Mouse (Mus musculus): ENCODE measurements at regions not wholly inside any gene's neighbourhood (a gene's known extent, or its start where the extent isn't known, plus 50 kb on each side); places are given as distances from the start of the nearest gene placed in this dataset.

DNA sequence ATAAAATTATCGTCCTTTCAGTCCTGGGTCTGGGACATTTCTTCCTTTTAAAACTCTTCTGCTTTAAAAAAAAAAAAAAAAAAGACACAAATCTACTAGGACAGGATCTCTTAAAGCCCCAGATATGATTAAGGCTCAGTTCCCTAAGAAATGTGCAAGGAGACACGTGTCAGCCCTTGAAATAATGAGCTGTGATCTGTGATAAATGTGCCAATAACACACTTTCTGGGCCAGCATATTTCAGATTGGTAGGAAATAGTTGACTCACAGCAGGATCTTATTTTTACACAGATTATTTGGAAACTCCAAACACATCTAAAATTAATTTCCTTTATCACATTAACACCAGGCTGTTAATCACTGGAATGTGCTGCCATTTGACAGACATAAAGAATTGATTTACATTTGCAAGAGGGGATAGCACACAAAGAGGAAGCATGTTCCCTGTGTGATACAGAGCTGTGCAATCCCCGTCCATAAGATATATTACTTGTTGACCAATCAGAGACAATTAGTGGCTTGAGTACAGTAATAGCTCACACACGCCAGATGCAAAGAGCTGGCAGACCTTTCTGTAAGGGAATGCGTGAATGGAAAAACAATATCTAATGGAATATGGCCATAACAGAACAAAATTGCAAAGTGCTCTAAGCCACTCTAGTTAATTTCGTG is 263.7 kb downstream of the Pax3 start:
- DNase-seq: no peak

GRCm38 (mm10) chr1:77932226-77932625 is 264.7 kb downstream of the Pax3 start:
- no peak for DNase-seq

GRCm38 (mm10) chr1:77930661-77931060 is 266.3 kb downstream of the Pax3 start:
- DNase-seq: no peak

GRCm38 (mm10) chr1:77929552-77929951 is 267.4 kb downstream of the Pax3 start:
- no peak for DNase-seq

DNA sequence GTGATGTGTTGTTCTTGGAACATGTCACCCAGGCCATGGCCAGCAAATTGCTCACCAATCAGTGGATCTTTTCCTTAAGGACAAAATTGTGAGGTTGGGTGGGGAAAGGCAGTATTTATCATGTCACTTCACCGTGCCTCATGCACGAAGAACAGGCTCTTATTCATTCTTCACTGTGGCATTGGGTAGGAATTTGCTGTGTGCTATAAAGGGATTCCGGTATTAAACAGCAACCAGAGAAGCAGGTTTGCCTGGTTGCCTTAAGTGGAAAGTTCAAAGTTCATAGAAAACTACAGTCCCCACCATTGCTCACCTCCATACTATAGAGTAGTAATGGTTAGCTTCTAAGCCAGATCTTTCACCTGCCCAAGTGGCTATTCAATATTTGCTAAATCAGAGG is 270.8 kb downstream of the Pax3 start:
- DNase-seq: no peak

DNA sequence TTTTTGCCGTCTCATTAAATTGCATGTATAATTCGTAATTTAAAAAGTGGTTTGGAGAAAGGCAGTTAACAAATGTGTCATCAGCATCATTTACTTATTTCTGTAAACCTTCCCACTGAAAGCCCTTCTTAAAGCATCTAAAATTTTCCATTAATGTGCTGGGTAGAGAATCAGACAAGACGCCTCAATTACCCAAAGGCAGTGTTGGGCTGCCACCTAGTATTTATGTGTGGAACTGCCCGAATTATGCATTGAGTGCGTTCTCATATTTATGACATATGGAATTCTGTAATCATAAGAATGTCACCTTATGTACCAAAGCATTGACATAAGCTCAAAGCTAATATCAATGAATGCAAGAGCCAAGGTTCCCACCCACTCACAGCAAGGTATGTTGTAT is 300.7 kb downstream of the Pax3 start:
- DNase-seq: peak; percentile 5 to 31

- DNase-seq: no peak
Observed at GRCm38 (mm10) chr1:77879026-77879425, 317.9 kb downstream of the Pax3 start.

DNA sequence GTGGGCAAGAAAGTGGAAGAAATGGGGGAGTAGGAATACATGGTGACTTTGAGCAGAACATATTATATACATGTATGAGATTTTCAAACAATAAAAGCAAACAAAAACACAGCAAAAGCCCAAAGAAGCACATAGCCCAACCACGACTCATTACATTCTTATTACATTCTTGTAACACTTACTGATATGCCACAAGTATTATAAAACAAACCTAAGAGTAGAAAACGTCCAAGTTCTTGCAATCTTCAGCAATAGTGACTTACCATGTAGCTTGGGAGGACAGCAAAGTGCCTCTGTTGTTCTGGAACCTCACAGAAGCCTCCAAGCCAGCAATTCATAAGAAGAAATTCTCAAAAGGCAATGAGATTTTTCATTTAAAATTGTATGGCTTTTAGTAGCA is 326.8 kb downstream of the Pax3 start:
- DNase-seq: no peak

DNA sequence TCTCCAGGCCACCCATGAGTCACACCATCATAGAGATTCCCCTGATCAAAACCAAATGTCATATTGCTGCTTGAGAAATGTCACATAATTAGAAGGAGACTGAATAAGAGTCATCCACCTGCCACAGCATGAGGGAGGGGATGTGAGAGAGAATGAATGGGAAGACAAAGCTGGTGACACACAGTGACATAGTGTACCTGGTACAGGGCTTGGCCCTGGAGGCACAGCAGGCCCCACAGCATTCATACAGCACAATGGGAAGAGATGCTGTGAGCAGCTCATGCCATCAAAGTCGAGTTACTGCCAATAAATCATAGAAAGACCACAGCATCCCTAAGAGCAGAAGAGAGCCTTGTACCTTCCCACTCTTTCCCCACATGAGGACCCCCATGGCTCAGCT is 327.8 kb downstream of the Pax3 start:
- no peak for DNase-seq

DNA sequence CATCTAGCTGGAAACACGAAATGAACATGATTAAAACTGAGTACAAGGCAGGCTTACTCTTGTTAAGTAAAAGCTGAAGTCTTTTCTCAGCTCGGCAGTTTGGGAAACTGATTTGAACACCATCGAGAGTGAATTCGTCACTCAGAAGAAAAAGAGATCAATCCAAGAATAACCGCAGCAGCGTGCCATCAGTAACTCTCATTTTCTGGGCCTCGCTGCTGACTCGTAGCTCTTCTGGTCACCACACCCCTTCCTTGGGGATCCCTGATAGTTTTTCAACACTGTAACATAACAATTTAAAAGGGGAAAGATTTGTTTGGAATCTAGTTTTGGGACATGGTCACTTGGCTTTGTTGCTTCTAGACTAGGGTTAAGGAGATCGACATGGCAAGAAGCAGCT is 337.0 kb downstream of the Pax3 start:
- no peak for DNase-seq

DNA sequence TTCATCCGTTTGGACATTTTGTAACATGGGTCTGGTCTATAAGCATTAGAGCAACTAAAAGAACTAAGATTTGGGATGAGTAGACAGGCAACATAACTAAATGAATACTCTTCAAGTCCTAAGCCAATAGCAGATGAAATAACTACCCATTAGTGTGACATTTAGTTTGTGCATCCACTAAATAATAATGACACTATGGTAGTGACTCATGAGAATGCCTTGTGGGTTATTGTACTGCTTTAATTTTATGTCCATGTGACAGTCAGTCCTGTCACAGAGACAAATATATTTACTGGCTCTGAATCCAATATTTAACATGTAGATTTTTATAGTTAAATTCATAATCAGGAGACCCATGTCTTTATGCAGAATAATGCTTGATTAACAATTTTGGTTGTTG is 339.5 kb upstream of the Epha4 start:
- DNase-seq: no peak

GRCm38 (mm10) chr1:77847766-77848615 is 333.1 kb upstream of the Epha4 start:
- DNase-seq: no peak

GRCm38 (mm10) chr1:77846039-77846727 is 331.3 kb upstream of the Epha4 start:
- DNase-seq: peak; percentile 34 to 43

GRCm38 (mm10) chr1:77840672-77841071 is 325.8 kb upstream of the Epha4 start:
- no peak for DNase-seq

DNA sequence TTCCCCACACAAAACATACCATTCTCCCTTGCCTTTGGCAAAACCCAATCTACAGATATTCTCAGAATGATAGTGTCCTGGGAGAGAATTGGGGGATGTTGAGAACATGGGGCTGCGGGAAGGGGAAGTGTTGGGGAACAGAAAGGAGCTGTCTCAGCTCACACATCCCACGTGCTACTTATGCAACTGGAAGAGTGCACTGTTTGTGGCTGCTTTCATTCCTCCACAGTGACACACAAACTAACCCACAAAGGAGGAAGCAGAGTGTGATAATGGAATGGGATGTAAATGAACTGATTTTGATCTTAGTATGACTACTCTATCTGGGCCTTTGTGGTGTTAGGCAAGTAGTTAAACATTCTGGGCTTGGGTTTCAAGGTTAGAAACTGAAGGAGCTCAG is 317.3 kb upstream of the Epha4 start:
- no peak for DNase-seq

DNA sequence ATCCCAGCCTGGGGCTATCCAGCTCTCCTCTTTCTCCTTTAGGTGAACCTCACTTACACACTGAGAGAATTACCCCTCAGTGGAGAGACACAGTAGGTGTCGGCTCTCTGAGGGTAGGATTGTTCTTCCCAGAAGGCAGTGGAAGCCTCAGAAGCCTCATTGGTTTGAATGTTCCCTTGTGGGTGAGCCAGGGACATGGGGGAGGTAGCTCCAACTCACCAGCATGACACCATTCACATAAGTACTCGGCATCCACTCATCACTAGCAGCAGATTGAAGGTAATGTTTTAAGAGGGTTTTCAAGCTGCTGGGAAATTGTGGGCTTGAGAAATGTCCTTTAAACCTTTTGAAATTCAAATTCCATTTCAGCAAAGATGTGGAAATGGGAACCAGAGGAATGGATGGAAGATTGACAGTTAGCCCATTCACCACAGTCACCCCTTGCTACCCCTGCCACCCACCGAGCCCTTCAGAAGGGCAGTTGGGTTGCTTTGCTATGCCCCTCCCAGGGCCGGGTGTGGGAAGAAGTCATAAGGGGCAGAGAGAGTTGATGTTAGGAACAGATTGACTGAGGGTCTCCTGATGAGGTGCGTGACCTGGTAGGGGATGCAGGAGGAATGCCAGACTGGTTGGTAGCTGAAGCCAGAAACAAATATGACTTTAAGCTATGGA is 310.0 kb upstream of the Epha4 start:
- DNase-seq: no peak

GRCm38 (mm10) chr1:77823801-77824687 is 309.2 kb upstream of the Epha4 start:
- DNase-seq: peak; percentile 4 to 9

DNA sequence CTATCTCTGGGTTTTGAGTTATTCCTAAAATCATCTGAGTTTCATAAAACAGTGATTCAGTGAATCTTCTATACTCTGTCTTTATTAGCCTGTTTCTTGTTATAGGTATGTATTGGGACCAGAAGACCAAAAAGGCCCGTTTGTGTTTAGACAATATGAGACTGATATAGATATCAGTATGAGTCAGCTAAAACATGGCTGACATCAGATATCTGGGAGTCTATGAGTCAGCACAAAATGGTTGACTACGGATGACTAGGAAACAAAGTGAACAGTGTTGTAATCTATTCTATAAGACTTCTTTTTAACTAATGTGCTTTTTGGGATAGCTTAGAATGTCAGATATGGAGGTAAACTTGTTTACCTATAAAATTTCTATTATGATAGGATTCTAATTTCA is 305.2 kb upstream of the Epha4 start:
- DNase-seq: no peak

GRCm38 (mm10) chr1:77815451-77815850 is 300.6 kb upstream of the Epha4 start:
- DNase-seq: no peak

GRCm38 (mm10) chr1:77811573-77811972 is 296.7 kb upstream of the Epha4 start:
- DNase-seq: no peak

- DNase-seq: no peak
Observed at GRCm38 (mm10) chr1:77790974-77791373, 276.1 kb upstream of the Epha4 start.

DNA sequence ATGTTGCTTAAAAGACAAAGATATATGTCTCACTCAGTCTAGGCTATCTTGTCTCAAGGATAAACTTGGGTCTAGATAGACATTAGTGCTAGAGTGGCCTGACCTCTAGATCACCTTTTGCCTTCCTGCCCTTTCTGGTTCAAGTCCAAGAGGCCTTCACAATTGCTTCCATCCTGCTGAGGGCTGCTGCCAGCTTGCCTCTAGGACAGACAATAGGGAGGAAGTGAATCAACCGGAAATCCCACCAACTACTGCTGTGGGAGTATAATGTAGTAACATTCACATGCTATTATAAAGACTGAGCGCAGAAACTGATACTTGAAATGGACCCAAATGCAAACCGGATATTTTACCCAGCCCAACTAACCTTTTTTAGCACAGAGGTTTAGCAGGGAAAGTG is 239.4 kb upstream of the Epha4 start:
- DNase-seq: no peak

Measured in cerebellum, postnatal 25 days (tissue).